Mouse (Mus musculus) midbrain, postnatal 0 days (tissue): ENCODE measurements around the gene Cldn12. TPM values are rescaled to one million over a fixed set of nuclear protein-coding genes. Genes with fewer than 3 reads are reported as not detected.
A peak's percentile ranks its signal among the peaks of the same experiment; 100 is the strongest.

Experiments used
- ATAC-seq: fragments of 200-750 bp; cut with Nextera tagmentation; 2 replicates; pipeline ENCODE4 v1.8.0; 2017; ENCODE audit warnings: moderate number of reproducible peaks, mild to moderate bottlenecking, moderate TSS enrichment, moderate library complexity; ENCODE audit not compliant: low FRiP score
- DNase-seq: peaks from one replicate; pipeline ENCODE4 v3.0.0-alpha.2; 2015; ENCODE audit warnings: low spot score
- H3K27ac ChIP-seq: fragments of 300-500 bp; sonication (generic); 2 replicates; pipeline ENCODE4 v1.5.1; 2014; ENCODE audit warnings: low read depth, mild to moderate bottlenecking, low read length, mixed read lengths
- H3K27me3 ChIP-seq: fragments of 300-500 bp; sonication (generic); 2 replicates; pipeline ENCODE4 v1.6.1; 2014; ENCODE audit warnings: low read length, control low read depth, mixed read lengths; ENCODE audit not compliant: insufficient read depth
- H3K36me3 ChIP-seq: fragments of 300-500 bp; sonication (generic); 2 replicates; pipeline ENCODE4 v1.6.1; 2014; ENCODE audit warnings: low read length, control low read depth, mixed read lengths; ENCODE audit not compliant: insufficient read depth
- H3K4me1 ChIP-seq: fragments of 300-500 bp; sonication (generic); 2 replicates; pipeline ENCODE4 v1.6.1; 2014; ENCODE audit warnings: mild to moderate bottlenecking, control low read depth, antibody characterized with exemption, low read length, mixed read lengths; ENCODE audit not compliant: insufficient read depth
- H3K4me2 ChIP-seq: fragments of 300-500 bp; sonication (generic); 2 replicates; pipeline ENCODE4 v1.6.1; 2014; ENCODE audit warnings: low read depth, mild to moderate bottlenecking, low read length, mixed read lengths; ENCODE audit not compliant: poor library complexity, severe bottlenecking
- H3K4me3 ChIP-seq: fragments of 300-500 bp; sonication (generic); 2 replicates; pipeline ENCODE4 v1.5.1; 2014; ENCODE audit warnings: low read depth, mild to moderate bottlenecking, low read length, moderate library complexity
- H3K9ac ChIP-seq: fragments of 300-500 bp; sonication (generic); replicated peaks from 2 replicates; pipeline ENCODE4 v1.6.1; 2014; ENCODE audit warnings: mild to moderate bottlenecking, low read length, moderate library complexity, mixed read lengths; ENCODE audit not compliant: poor library complexity, severe bottlenecking
- H3K9me3 ChIP-seq: fragments of 300-500 bp; sonication (generic); 2 replicates; pipeline ENCODE4 v1.6.1; 2016; ENCODE audit warnings: low read length, control low read depth
- CTCF ChIP-seq: IDR thresholded peaks from 2 replicates; pipeline ENCODE4 v1.5.1; 2016; ENCODE audit warnings: antibody characterized with exemption, mild to moderate bottlenecking
- WGBS: fragments of 180-500 bp; shearing (Covaris S2); extraction: QIAGEN DNeasy Blood & Tissue Kit; methylation state at CpG from one replicate; pipeline ENCODE4 v1.1.7; 2014; 5-methylcytosine and 5-hydroxymethylcytosine counted together
- polyA plus RNA-seq: library from polyadenylated mRNA; unstranded; fragments of >200 nt; fragmentation: Nextera tagmentation; extraction: Ambion mirVana; gene quantifications from 2 replicates; pipeline ENCODE4 v1.2.1, GENCODE M21; 2015
- total RNA-seq: library from RNA; depleted of rRNA; stranded (reverse); fragments of >200 nt; gene quantifications from 2 replicates; pipeline ENCODE4 v1.2.3, GENCODE M21; 2014; rRNA removed

The Cldn12 gene
- total and polyA plus RNA-seq, 2 experiments from 2014 or later: 14.5 to 16.7 TPM

- H3K9me3 ChIP-seq: no peaks in the 10 kb centered on the region
- WGBS: 32% methylated on average over 3 of the region's 3 CpGs
- no peak for DNase-seq
These were observed 28.7 kb downstream of the Cldn12 start for GRCm38 (mm10) chr5:5486071-5486470.

DNA sequence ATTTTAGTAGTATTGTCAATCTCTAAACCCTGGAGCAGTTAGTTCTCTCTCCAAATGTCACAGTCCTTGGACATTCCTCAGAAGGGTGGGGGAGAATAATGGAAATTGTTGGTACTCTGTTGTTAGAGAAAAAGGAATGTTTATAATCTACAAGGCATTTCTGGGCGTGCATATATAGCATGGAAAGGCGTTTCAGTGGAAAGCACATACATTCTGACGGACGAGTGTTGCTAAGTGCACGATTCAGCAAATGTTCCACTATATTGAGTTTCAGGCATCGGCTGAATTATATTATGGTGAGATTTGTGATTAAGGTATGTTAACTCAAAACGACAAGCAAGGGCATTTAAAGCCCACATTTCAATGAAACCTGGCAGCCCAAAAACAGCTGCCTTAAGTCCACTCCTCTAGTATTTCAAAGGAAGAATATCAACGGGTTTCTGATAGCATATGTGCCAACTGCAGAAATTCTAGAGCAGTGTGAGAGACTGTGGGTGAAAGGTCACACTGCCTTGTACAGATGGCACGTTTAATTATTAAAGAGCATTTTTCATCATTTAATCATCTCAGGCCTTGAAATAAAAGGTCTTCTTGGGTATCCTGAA, 31.4 kb downstream of the Cldn12 start:
- no peak for ATAC-seq
- no peak overlapping the region for H3K4me2 ChIP-seq
- 68% methylated on average over 9 of the region's 9 CpGs for WGBS
- no peaks in the 10 kb centered on the region for H3K36me3 ChIP-seq
- H3K4me1 ChIP-seq: no peaks in the 10 kb centered on the region
- no peaks in the 10 kb centered on the region for H3K27me3 ChIP-seq
- no peaks in the 10 kb centered on the region for H3K9me3 ChIP-seq
- DNase-seq: no peak
- no peak overlapping the region for H3K4me3 ChIP-seq
- TF ChIP-seq CTCF: no peak
- H3K27ac ChIP-seq: no peak overlapping the region
- H3K9ac ChIP-seq: no peak overlapping the region

More at GRCm38 (mm10) chr5:5486071-5486470, 28.7 kb downstream of the Cldn12 start:
- H3K4me1 ChIP-seq: no peaks in the 10 kb centered on the region
- H3K36me3 ChIP-seq: no peaks in the 10 kb centered on the region
- no peak overlapping the region for H3K4me2 ChIP-seq
- no peaks in the 10 kb centered on the region for H3K27me3 ChIP-seq
- H3K27ac ChIP-seq: no peak overlapping the region
- ATAC-seq: no peak
- H3K9ac ChIP-seq: no peak overlapping the region
- no peak for TF ChIP-seq CTCF
- H3K4me3 ChIP-seq: no peak overlapping the region

DNA sequence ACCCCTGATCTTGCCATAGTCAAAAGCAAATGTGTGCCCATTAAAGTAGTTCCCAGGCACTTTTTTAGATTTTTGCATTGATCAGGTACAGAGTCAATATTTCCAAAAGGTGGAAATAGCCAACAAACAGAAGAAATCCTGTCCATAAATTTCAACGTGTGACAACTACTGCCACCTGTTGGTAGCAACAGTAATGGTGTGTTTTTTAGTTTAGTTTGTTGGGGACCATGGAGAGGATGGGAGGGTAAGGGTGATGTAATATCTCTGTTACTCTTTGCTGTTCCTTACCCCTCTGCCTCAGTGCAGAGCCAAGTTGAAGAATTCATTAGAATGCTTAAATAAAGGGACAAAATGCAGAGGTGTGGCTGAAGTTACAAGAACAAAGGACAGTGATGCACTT, 33.1 kb downstream of the Cldn12 start:
- Histone ChIP-seq H3K4me3 (no peak overlapping the region), H3K27me3 (no peaks in the 10 kb centered on the region), H3K36me3 (no peaks in the 10 kb centered on the region), H3K9me3 (no peaks in the 10 kb centered on the region), H3K4me1 (no peaks in the 10 kb centered on the region), H3K27ac (no peak overlapping the region), H3K9ac (no peak overlapping the region), H3K4me2 (no peak overlapping the region)
- ATAC-seq: no peak
- WGBS: 2% methylated on average over 1 of the region's 1 CpGs
- DNase-seq: peak; percentile 62
- peak; percentile 85 for TF ChIP-seq CTCF

DNA sequence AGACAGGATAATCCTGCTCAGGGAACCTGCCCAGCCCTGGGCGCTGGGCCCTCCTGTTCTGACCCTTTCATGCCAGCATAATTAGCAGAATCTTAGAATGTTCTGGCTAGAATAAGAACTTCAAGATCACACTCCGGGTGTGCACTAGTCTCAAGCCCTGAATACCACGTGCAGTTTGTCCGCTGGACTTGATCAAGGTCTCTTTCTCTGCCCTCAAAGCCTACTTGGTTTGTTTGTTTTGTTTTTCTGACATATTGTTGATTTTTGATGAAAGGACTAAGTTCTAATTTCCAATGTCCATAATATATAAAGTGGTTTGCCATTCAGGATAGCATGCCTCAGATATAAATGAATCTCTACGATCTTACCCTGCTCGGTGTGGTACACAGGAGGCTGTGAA, 35.7 kb downstream of the Cldn12 start, which contains the start of gene 1700015F17Rik:
Gene 1700015F17Rik (minus strand): TSS at position 101 of the 400 bp plus-strand sequence.
- no peak for TF ChIP-seq CTCF
- Histone ChIP-seq H3K4me2 (no peak within 1 kb of the TSS), H3K27ac (no peak within 1 kb of the TSS), H3K4me1 (no peaks in the 10 kb centered on the region), H3K4me3 (no peak within 1 kb of the TSS), H3K9ac (no peak within 1 kb of the TSS), H3K27me3 (no peaks in the 10 kb centered on the region), H3K36me3 (no peaks in the 10 kb centered on the region), H3K9me3 (no peaks in the 10 kb centered on the region)
- no peak for DNase-seq
- WGBS: 88% methylated on average over 6 of the region's 6 CpGs
- ATAC-seq: no peak

GRCm38 (mm10) chr5:5476133-5476532, 38.6 kb downstream of the Cldn12 start:
- H3K9ac ChIP-seq: no peak overlapping the region
- no peaks in the 10 kb centered on the region for H3K4me1 ChIP-seq
- no peak for DNase-seq
- ATAC-seq: no peak
- H3K36me3 ChIP-seq: no peaks in the 10 kb centered on the region
- no peaks in the 10 kb centered on the region for H3K27me3 ChIP-seq
- no peak overlapping the region for H3K4me2 ChIP-seq
- no peak overlapping the region for H3K4me3 ChIP-seq
- no peak overlapping the region for H3K27ac ChIP-seq
- no peak for TF ChIP-seq CTCF
- H3K9me3 ChIP-seq: no peaks in the 10 kb centered on the region
- 91% methylated on average over 4 of the region's 4 CpGs for WGBS

- H3K4me1 ChIP-seq: no peaks in the 10 kb centered on the region
- no peak overlapping the region for H3K27ac ChIP-seq
- 74% methylated on average over 1 of the region's 1 CpGs for WGBS
- DNase-seq (no peak), ATAC-seq (no peak)
- no peak overlapping the region for H3K4me2 ChIP-seq
- no peak for TF ChIP-seq CTCF
- no peaks in the 10 kb centered on the region for H3K27me3 ChIP-seq
- no peaks in the 10 kb centered on the region for H3K36me3 ChIP-seq
- no peak overlapping the region for H3K9ac ChIP-seq
- no peaks in the 10 kb centered on the region for H3K9me3 ChIP-seq
- H3K4me3 ChIP-seq: no peak overlapping the region
These were observed 49.5 kb downstream of the Cldn12 start for GRCm38 (mm10) chr5:5465256-5465655.

Other genes with a start within 250 kb of the Cldn12 start
- 84.4 and 86.4 TPM in 2 replicates for gene Cdk14, start 94.6 kb downstream of the Cldn12 start, total RNA-seq
- gene Cdk14, start 94.6 kb downstream of the Cldn12 start, polyA plus RNA-seq: 45.1 and 45.6 TPM in 2 replicates
- gene 1700015F17Rik, start 35.8 kb downstream of the Cldn12 start, total RNA-seq: 0.42 TPM in 1 of 2 replicates, not detected in the other
- gene 1700015F17Rik, start 35.8 kb downstream of the Cldn12 start, polyA plus RNA-seq: 0.22 and 0.33 TPM in 2 replicates
- 15.5 and 21.7 TPM in 2 replicates for gene Gtpbp10, start 44.6 kb upstream of the Cldn12 start, total RNA-seq
- 10.5 and 10.6 TPM in 2 replicates for gene Gtpbp10, start 44.6 kb upstream of the Cldn12 start, polyA plus RNA-seq
- 8.7 and 11.5 TPM in 2 replicates for gene Gm8773, start 58.8 kb upstream of the Cldn12 start, total RNA-seq
- gene Gm8773, start 58.8 kb upstream of the Cldn12 start, polyA plus RNA-seq: 11.9 and 12.2 TPM in 2 replicates
- gene Cfap69, start 149.3 kb upstream of the Cldn12 start, total RNA-seq: 9.3 and 13.8 TPM in 2 replicates
- 8.4 and 9.0 TPM in 2 replicates for gene Cfap69, start 149.3 kb upstream of the Cldn12 start, polyA plus RNA-seq
- gene Steap2, start 179.6 kb upstream of the Cldn12 start, total RNA-seq: 11.0 and 14.7 TPM in 2 replicates
- 4.3 and 4.8 TPM in 2 replicates for gene Steap2, start 179.6 kb upstream of the Cldn12 start, polyA plus RNA-seq
- gene Steap1, start 234.4 kb upstream of the Cldn12 start, total RNA-seq: 0.71 TPM in 1 of 2 replicates, not detected in the other
- 0.63 and 0.65 TPM in 2 replicates for gene Steap1, start 234.4 kb upstream of the Cldn12 start, polyA plus RNA-seq